Mouse (Mus musculus) embryonic fibroblast, embryonic 13.5 days (primary cell): ENCODE data around the gene Cntn4. TPM values are rescaled to one million over a fixed set of nuclear protein-coding genes. Genes with fewer than 3 reads are reported as not detected.

Experiments
- H3K27ac ChIP-seq: 2 replicates; pipeline ENCODE4 v1.5.1; 2012; ENCODE audit warnings: low read length, control low read depth, inconsistent platforms; ENCODE audit not compliant: insufficient read depth
- H3K4me1 ChIP-seq: 2 replicates; pipeline ENCODE4 v1.6.1; 2011; ENCODE audit warnings: low read length; ENCODE audit not compliant: control insufficient read depth, insufficient read depth
- H3K4me3 ChIP-seq: 2 replicates; pipeline ENCODE4 v1.5.1; 2011; ENCODE audit warnings: mild to moderate bottlenecking, control low read depth, low read length; ENCODE audit not compliant: insufficient read depth
- CTCF ChIP-seq: IDR thresholded peaks from 2 replicates; pipeline ENCODE4 v1.5.1; 2011; ENCODE audit warnings: mild to moderate bottlenecking, control low read depth, low read length, moderate library complexity, borderline replicate concordance; ENCODE audit not compliant: insufficient read depth
- POLR2A ChIP-seq: IDR thresholded peaks from 2 replicates; pipeline ENCODE4 v1.6.1; 2011; ENCODE audit warnings: low read depth, mild to moderate bottlenecking, control low read depth, low read length, moderate library complexity
- polyA plus RNA-seq: library from polyadenylated mRNA; stranded (reverse); fragments of >200 nt; gene quantifications from 2 replicates; pipeline ENCODE4 v1.2.4, GENCODE M21; 2011; ENCODE audit warnings: low read depth; ENCODE audit not compliant: missing spikeins, insufficient read length

The Cntn4 gene
- polyA plus RNA-seq, 1 experiment, result 0.90 TPM

GRCm38 (mm10) chr6:106740244-106740825 is 1062.9 kb downstream of the Cntn4 start:
- TF ChIP-seq POLR2A, result no peak
- no peak for TF ChIP-seq CTCF
- Histone ChIP-seq H3K4me1 (no peaks in the 10 kb centered on the region), H3K4me3 (no peak overlapping the region), H3K27ac (no peak overlapping the region)

GRCm38 (mm10) chr6:106743556-106744233 is 1066.2 kb downstream of the Cntn4 start:
- no peak for TF ChIP-seq POLR2A
- Histone ChIP-seq H3K4me1 (no peaks in the 10 kb centered on the region), H3K27ac (no peak overlapping the region), H3K4me3 (no peak overlapping the region)

DNA sequence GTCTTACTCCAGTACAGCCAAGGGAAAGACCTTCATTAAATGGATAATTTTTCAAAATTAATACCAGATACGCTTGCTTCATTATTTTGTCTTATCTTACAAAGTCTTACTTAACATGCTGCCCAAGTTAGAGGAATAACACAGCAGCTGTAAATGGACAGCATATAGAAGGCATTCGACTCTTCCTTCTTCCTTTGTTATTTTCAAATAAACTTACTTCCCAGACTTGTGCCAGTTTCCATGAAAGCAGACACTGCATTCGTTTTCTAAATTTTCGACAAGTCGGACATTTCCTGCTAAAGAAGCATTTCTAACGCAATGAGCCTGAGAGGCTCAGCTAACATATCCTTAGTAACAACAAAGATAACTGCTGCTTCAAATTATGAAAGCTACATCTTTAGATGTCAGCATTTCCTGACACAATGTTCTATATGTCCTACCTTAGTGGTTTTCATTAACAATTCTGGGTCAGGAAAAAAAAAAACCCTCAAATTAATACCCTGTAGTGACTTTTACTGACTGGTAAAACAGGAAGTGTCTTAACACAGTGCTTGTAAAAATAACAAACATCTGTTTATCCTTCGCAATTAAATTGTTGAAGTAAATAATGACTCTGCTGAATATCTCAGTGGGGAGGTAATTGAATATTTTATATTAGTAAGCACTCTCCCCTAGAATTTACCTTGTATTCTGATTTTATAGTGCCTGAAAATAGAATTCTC is 1068.4 kb downstream of the Cntn4 start:
- TF ChIP-seq CTCF (no peak), POLR2A (no peak)
- Histone ChIP-seq H3K27ac (no peak overlapping the region), H3K4me1 (no peaks in the 10 kb centered on the region), H3K4me3 (no peak overlapping the region)

DNA sequence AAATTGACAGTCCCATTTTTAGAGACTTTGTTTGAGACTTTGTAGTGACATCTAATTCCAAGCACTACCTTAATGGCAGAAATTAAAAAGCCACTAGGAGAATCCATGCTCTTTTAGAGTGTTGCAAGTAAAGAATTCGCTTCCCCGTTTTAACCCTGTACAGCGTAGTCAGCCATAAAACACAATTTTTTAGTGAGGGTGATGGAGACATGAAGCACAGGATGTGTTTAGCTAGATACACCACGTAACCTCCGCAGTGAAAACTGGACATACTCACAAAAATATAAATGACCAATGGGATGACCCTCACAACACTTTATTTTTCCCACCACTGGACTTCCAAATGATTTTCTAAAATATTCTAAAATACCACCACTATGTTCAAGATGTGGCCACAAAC is 1069.8 kb downstream of the Cntn4 start:
- TF ChIP-seq CTCF (no peak), POLR2A (no peak)
- Histone ChIP-seq H3K4me1 (no peaks in the 10 kb centered on the region), H3K27ac (no peak overlapping the region), H3K4me3 (no peak overlapping the region)

- TF ChIP-seq CTCF, result no peak
- no peak overlapping the region for H3K27ac ChIP-seq
- no peaks in the 10 kb centered on the region for H3K4me1 ChIP-seq
- no peak overlapping the region for H3K4me3 ChIP-seq
Observed at GRCm38 (mm10) chr6:106747804-106748203, 1070.3 kb downstream of the Cntn4 start.
